Mouse (Mus musculus): ENCODE measurements around the gene Zfp948. TPM values are rescaled to one million over a fixed set of nuclear protein-coding genes. Genes with fewer than 3 reads are reported as not detected.
A peak's percentile ranks its signal among the peaks of the same experiment; 100 is the strongest.

The Zfp948 gene
- total RNA-seq (2021) = 1 to 10 TPM; 1.6 to 2.1 TPM
- long read RNA-seq, experiment 1 = 0 reads
- long read RNA-seq, experiment 2, partial matches to known transcripts = 0 of 1 reads
- long read RNA-seq, experiment 2, other reads (novel, unspliced or antisense) = 0 of 1 reads

GRCm38 (mm10) chr17:21566728-21567349 lies at the start of gene Zfp948:
Zfp948 (plus strand) TSS chr17:21567008.
- intact Hi-C loops (cut with DNase I) = no loop called here

GRCm38 (mm10) chr17:21517130-21517671 lies 49.6 kb upstream of the Zfp948 start:
- intact Hi-C loops (cut with DNase I) = loop anchor here (2.0 to 5.0 kb wide), 2 partner anchors 18 to 70 kb away; partner anchors contain the start of gene Zfp52
- DNase-seq = no peak

More at GRCm38 (mm10) chr17:21566728-21567349, at the start of gene Zfp948:
- peak; percentile 73 to 76 for DNase-seq

- intact Hi-C loops (cut with DNase I) = no loop called here
- no peak for DNase-seq
These were observed 40.5 kb upstream of the Zfp948 start for GRCm38 (mm10) chr17:21526270-21526669.

- intact Hi-C loops (cut with DNase I) = no loop called here
- DNase-seq = no peak
These were observed 36.0 kb upstream of the Zfp948 start for GRCm38 (mm10) chr17:21530645-21531330.

- intact Hi-C loops (cut with DNase I) = no loop called here
- peak in 1 of 2 experiments; percentile 20 for DNase-seq
These were observed 35.2 kb upstream of the Zfp948 start for GRCm38 (mm10) chr17:21531621-21532020.

- intact Hi-C loops (cut with DNase I) = no loop called here
These were observed 34.5 kb upstream of the Zfp948 start for GRCm38 (mm10) chr17:21532101-21532951.

GRCm38 (mm10) chr17:21533961-21534360 lies 32.8 kb upstream of the Zfp948 start:
- intact Hi-C loops (cut with DNase I) = loop anchor here (2.0 kb wide), 1 partner anchor 17 kb away; no protein-coding TSS in a partner anchor
- no peak for DNase-seq

More at GRCm38 (mm10) chr17:21532101-21532951, 34.5 kb upstream of the Zfp948 start:
- peak; percentile 55 to 79 for DNase-seq

GRCm38 (mm10) chr17:21534460-21535095 lies 32.2 kb upstream of the Zfp948 start:
- peak in 1 of 2 experiments; percentile 5 for DNase-seq
- intact Hi-C loops (cut with DNase I) = loop anchor here (2.0 kb wide), 1 partner anchor 18 kb away; no protein-coding TSS in a partner anchor

- intact Hi-C loops (cut with DNase I) = loop anchor here (2.0 kb wide), 1 partner anchor 19 kb away; no protein-coding TSS in a partner anchor
- DNase-seq = peak; percentile 38 to 46
These were observed 31.5 kb upstream of the Zfp948 start, which contains the start of gene Zfp52 for GRCm38 (mm10) chr17:21535096-21536001. Zfp52 (plus strand) TSS chr17:21535539.

- intact Hi-C loops (cut with DNase I) = no loop called here
These were observed 30.7 kb upstream of the Zfp948 start for GRCm38 (mm10) chr17:21536096-21536495.

GRCm38 (mm10) chr17:21536676-21537075 lies 30.1 kb upstream of the Zfp948 start:
- intact Hi-C loops (cut with DNase I) = no loop called here
- no peak for DNase-seq

More at GRCm38 (mm10) chr17:21536096-21536495, 30.7 kb upstream of the Zfp948 start:
- no peak for DNase-seq

GRCm38 (mm10) chr17:21557831-21558230 lies 9.0 kb upstream of the Zfp948 start:
- no peak for DNase-seq
- intact Hi-C loops (cut with DNase I) = no loop called here

GRCm38 (mm10) chr17:21566220-21566619 lies 588 bp upstream of the Zfp948 start:
- intact Hi-C loops (cut with DNase I) = no loop called here
- DNase-seq = no peak

GRCm38 (mm10) chr17:21567696-21568095 lies 888 bp downstream of the Zfp948 start:
- intact Hi-C loops (cut with DNase I) = no loop called here
- DNase-seq = no peak

GRCm38 (mm10) chr17:21579080-21579479 lies 12.3 kb downstream of the Zfp948 start:
- intact Hi-C loops (cut with DNase I) = no loop called here

GRCm38 (mm10) chr17:21579493-21580175 lies 12.8 kb downstream of the Zfp948 start:
- DNase-seq = no peak
- intact Hi-C loops (cut with DNase I) = no loop called here

More at GRCm38 (mm10) chr17:21579080-21579479, 12.3 kb downstream of the Zfp948 start:
- DNase-seq = no peak

GRCm38 (mm10) chr17:21585521-21585920 lies 18.7 kb downstream of the Zfp948 start:
- intact Hi-C loops (cut with DNase I) = no loop called here
- DNase-seq = no peak

GRCm38 (mm10) chr17:21616356-21616755 lies 49.5 kb downstream of the Zfp948 start:
- intact Hi-C loops (cut with DNase I) = no loop called here
- DNase-seq = no peak

Data from gastrocnemius, postnatal 36 days (tissue).